Mouse (Mus musculus) limb, embryonic 10.5 days (tissue): ENCODE results near the gene Vmn1r66. TPM values are rescaled to one million over a fixed set of nuclear protein-coding genes. Genes with fewer than 3 reads are reported as not detected.
"Not testable (repeated sequence)": the region's sequence is repeated elsewhere in the genome, so short reads cannot be mapped to it uniquely, and the experiment has no call there.

ENCODE experiments used
- DNase-seq: peaks from one replicate; pipeline ENCODE4 v3.0.0-alpha.2; 2017; ENCODE audit warnings: low spot score
- H3K27ac ChIP-seq: fragments of 300-500 bp; sonication (generic); 2 replicates; pipeline ENCODE4 v1.5.1; 2016; ENCODE audit warnings: mild to moderate bottlenecking
- H3K27me3 ChIP-seq: fragments of 300-500 bp; sonication (generic); 2 replicates; pipeline ENCODE4 v1.6.1; 2016; ENCODE audit warnings: low read depth, mild to moderate bottlenecking; ENCODE audit not compliant: poor library complexity, severe bottlenecking
- H3K36me3 ChIP-seq: fragments of 300-500 bp; sonication (generic); 2 replicates; pipeline ENCODE4 v1.6.1; 2016; ENCODE audit warnings: mild to moderate bottlenecking, moderate library complexity
- H3K4me1 ChIP-seq: fragments of 300-500 bp; sonication (generic); 2 replicates; pipeline ENCODE4 v1.6.1; 2016
- H3K4me3 ChIP-seq: fragments of 300-500 bp; sonication (generic); 2 replicates; pipeline ENCODE4 v1.5.1; 2016; ENCODE audit warnings: mild to moderate bottlenecking, moderate library complexity
- H3K9me3 ChIP-seq: fragments of 300-500 bp; sonication (generic); replicated peaks from 2 replicates; pipeline ENCODE4 v1.6.1; 2016; ENCODE audit warnings: mild to moderate bottlenecking
- WGBS: fragments of 180-500 bp; shearing (Covaris S2); methylation state at CpG from one replicate; pipeline ENCODE4 v1.1.7; 2016; 5-methylcytosine and 5-hydroxymethylcytosine counted together
- polyA plus RNA-seq: library from polyadenylated mRNA; unstranded; fragments of >200 nt; fragmentation: Nextera tagmentation; extraction: Ambion mirVana; gene quantifications from 2 replicates; pipeline ENCODE4 v1.2.1, GENCODE M21; 2016

Vmn1r66 gene
- polyA plus RNA-seq = not detected in 2 replicates

- Histone ChIP-seq H3K27me3 (no peaks in the 10 kb centered on the region), H3K4me3 (no peak within 1 kb of the TSS), H3K9me3 (peaks cover under 1% of the 10 kb centered on the region; the same call in 1 of the 2 replicates), H3K4me1 (no peaks in the 10 kb centered on the region), H3K27ac (no peak within 1 kb of the TSS), H3K36me3 (no peaks in the 10 kb centered on the region)
- no peak for DNase-seq
Measured at GRCm38 (mm10) chr7:10277906-10278305, at the start of gene Vmn1r66. Gene Vmn1r66 (minus strand): TSS chr7:10278006.

- DNase-seq, H3K27ac ChIP-seq, H3K4me3 ChIP-seq, H3K36me3 ChIP-seq, H3K9me3 ChIP-seq, H3K27me3 ChIP-seq, H3K4me1 ChIP-seq: not testable (repeated sequence)
- WGBS = 80% methylated on average over 20 of the region's 20 CpGs
Measured at GRCm38 (mm10) chr7:10325462-10325861, 47.7 kb upstream of the Vmn1r66 start.

- Histone ChIP-seq H3K4me1 (no peaks in the 10 kb centered on the region), H3K27me3 (no peaks in the 10 kb centered on the region), H3K9me3 (peaks cover 24% of the 10 kb centered on the region), H3K27ac (no peak overlapping the region), H3K36me3 (no peaks in the 10 kb centered on the region), H3K4me3 (no peak overlapping the region)
- WGBS = 93% methylated on average over 13 of the region's 13 CpGs
- no peak for DNase-seq
Measured at GRCm38 (mm10) chr7:10252075-10252474, 25.7 kb downstream of the Vmn1r66 start.

GRCm38 (mm10) chr7:10249146-10249545 is 28.7 kb downstream of the Vmn1r66 start:
- no peak overlapping the region for H3K4me3 ChIP-seq
- no peaks in the 10 kb centered on the region for H3K4me1 ChIP-seq
- 85% methylated on average over 5 of the region's 5 CpGs for WGBS
- no peak overlapping the region for H3K27ac ChIP-seq
- H3K9me3 ChIP-seq = peaks cover 24% of the 10 kb centered on the region
- no peaks in the 10 kb centered on the region for H3K36me3 ChIP-seq
- DNase-seq = no peak
- no peaks in the 10 kb centered on the region for H3K27me3 ChIP-seq

Other genes with a start within 250 kb of the Vmn1r66 start
- gene Vmn2r50, start 224.7 kb downstream of the Vmn1r66 start, polyA plus RNA-seq = not detected in 2 replicates
- gene Vmn2r51, start 172.3 kb downstream of the Vmn1r66 start, polyA plus RNA-seq = not detected in 2 replicates
- not detected in 2 replicates for gene Vmn2r52, start 101.4 kb downstream of the Vmn1r66 start, polyA plus RNA-seq
- not detected in 2 replicates for gene Vmn1r67, start 165.3 kb upstream of the Vmn1r66 start, polyA plus RNA-seq
- 33.3 and 36.4 TPM in 2 replicates for gene Zik1, start 217.4 kb upstream of the Vmn1r66 start, polyA plus RNA-seq